Mouse (Mus musculus): ENCODE measurements around the gene Dynlrb2. TPM values are rescaled to one million over a fixed set of nuclear protein-coding genes. Genes with fewer than 3 reads are reported as not detected.

The Dynlrb2 gene
- polyA plus RNA-seq, 1 experiment from 2014 or later: not detected

DNA sequence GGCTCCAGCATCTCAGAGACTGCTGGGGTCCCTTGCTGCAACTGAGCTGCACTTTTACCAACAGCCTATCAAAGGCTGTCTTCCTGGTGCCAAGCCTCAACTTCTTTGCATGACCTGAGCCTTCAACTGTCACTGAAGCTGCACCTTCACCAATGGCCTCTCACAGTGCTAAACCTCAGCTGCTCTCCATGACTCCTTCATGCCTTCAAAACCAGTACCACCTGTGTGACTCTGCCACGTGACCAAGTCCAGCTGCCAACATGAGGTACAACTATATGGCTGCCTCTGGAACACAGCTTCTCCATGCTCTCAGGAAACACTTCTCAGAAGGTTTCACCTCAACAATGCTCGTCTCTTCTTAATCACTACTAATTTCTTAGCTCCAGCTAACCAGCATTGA lies 16.2 kb upstream of the Dynlrb2 start:
- 83% methylated on average over 2 of the region's 2 CpGs for WGBS
- no peaks in the 10 kb centered on the region for H3K36me3 ChIP-seq (ENCODE audit: control insufficient read depth, insufficient read depth, low read length)
- H3K9me3 ChIP-seq (ENCODE audit: control insufficient read depth, low read length): no peaks in the 10 kb centered on the region
- H3K4me3 ChIP-seq (ENCODE audit: low read length): no peak overlapping the region
- no peaks in the 10 kb centered on the region for H3K27me3 ChIP-seq (replicated peaks; ENCODE audit: control insufficient read depth, insufficient read depth, low read length)
- H3K27ac ChIP-seq (ENCODE audit: low read length): no peak overlapping the region
- no peak overlapping the region for H3K4me2 ChIP-seq (ENCODE audit: low read depth, low read length)
- no peak for ATAC-seq
- no peak overlapping the region for H3K9ac ChIP-seq (ENCODE audit: low read depth, low read length)
- no peaks in the 10 kb centered on the region for H3K4me1 ChIP-seq (ENCODE audit: control insufficient read depth, insufficient read depth, low read length)

DNA sequence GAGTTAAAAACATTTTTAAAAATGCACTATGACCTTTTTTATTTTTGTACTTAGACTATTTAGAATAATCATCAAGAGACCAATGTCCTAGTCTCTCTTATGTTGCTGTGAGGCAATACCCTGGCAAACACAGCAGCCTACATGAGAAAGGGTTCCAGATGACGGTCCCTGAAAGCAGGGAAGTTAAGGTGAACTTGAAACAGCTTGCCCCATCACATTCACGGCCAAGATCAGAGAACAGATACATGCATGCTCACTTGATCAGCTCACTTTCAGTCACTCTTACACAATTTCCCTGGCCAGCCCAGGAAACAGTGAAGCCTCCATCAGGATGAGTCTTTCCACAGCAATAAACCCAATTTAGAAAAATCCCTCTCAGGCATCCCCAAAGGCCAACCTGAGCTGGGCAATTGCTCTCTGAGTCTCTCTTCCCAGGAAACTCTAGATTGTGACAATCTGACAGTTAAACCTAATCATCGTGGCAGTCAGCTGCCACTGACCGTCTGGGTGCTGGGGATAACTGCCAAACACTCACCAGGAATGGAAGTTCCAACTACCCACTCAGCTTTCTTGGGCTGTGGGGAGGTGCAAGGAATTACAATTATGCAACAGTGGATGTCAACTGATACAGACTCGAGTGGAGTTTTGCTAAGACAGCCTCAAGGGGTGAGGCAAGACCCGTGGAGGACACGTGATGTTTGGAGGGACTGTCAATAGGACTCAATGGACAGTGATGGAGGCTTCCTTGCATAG lies 4.5 kb upstream of the Dynlrb2 start:
- Histone ChIP-seq H3K36me3 (ENCODE audit: control insufficient read depth, insufficient read depth, low read length) (no peaks in the 10 kb centered on the region), H3K9ac (ENCODE audit: low read depth, low read length) (no peak overlapping the region), H3K27ac (ENCODE audit: low read length) (no peak overlapping the region), H3K27me3 (replicated peaks; ENCODE audit: control insufficient read depth, insufficient read depth, low read length) (no peaks in the 10 kb centered on the region), H3K9me3 (ENCODE audit: control insufficient read depth, low read length) (no peaks in the 10 kb centered on the region), H3K4me1 (ENCODE audit: control insufficient read depth, insufficient read depth, low read length) (peaks cover 7% of the 10 kb centered on the region; the same call in 1 of the 2 replicates), H3K4me2 (ENCODE audit: low read depth, low read length) (no peak overlapping the region), H3K4me3 (ENCODE audit: low read length) (no peak overlapping the region)
- 86% methylated on average over 7 of the region's 7 CpGs for WGBS
- ATAC-seq: no peak

DNA sequence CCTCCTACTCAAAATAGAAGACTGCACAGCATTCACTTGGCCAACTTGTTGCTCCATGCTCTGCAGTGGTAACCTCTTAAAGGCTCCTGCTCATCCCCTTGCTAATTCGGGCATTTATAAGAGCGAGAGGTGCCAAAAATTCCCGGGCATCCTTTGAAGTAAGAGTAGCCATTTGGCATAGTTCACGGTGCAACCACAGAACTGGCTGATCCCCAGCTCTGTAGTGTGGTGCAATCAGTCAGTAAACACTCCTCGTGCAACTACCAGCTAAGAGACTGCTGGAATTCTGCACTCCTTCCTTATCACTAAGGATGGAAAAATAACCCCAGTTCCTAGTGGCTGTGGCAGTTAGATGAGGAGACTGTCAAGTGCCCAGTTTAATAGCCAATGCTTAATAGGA lies 3.9 kb downstream of the Dynlrb2 start:
- Histone ChIP-seq H3K36me3 (ENCODE audit: control insufficient read depth, insufficient read depth, low read length) (no peaks in the 10 kb centered on the region), H3K27me3 (replicated peaks; ENCODE audit: control insufficient read depth, insufficient read depth, low read length) (no peaks in the 10 kb centered on the region), H3K4me2 (ENCODE audit: low read depth, low read length) (no peak overlapping the region), H3K9me3 (ENCODE audit: control insufficient read depth, low read length) (no peaks in the 10 kb centered on the region), H3K27ac (ENCODE audit: low read length) (no peak overlapping the region), H3K4me3 (ENCODE audit: low read length) (no peak overlapping the region), H3K9ac (ENCODE audit: low read depth, low read length) (no peak overlapping the region), H3K4me1 (ENCODE audit: control insufficient read depth, insufficient read depth, low read length) (peaks cover 7% of the 10 kb centered on the region; the same call in 1 of the 2 replicates)
- WGBS: 68% methylated on average over 5 of the region's 5 CpGs
- ATAC-seq: no peak

DNA sequence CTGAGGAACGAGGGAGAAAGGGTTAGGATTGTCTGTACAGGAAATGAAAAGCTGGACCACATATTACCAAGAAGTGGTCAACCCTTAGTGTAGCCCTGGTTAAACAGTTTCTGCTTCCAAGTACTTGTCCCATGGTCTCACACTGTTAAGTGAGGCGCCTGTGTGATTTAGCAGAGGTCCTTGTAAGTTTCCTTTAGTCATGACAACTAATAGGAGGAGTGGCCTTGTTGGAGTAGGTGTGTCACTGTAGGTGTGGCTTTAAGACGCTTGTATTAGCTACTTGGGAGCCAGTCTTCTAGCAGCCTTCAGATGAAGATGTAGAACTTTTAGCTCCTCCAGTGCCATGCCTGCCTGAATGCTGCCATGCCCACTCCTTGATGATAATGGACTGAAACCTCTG lies 4.5 kb downstream of the Dynlrb2 start:
- Histone ChIP-seq H3K4me1 (ENCODE audit: control insufficient read depth, insufficient read depth, low read length) (peaks cover 4% of the 10 kb centered on the region; the same call in 1 of the 2 replicates), H3K36me3 (ENCODE audit: control insufficient read depth, insufficient read depth, low read length) (no peaks in the 10 kb centered on the region), H3K9ac (ENCODE audit: low read depth, low read length) (no peak overlapping the region), H3K9me3 (ENCODE audit: control insufficient read depth, low read length) (no peaks in the 10 kb centered on the region), H3K27ac (ENCODE audit: low read length) (no peak overlapping the region), H3K4me2 (ENCODE audit: low read depth, low read length) (no peak overlapping the region), H3K27me3 (replicated peaks; ENCODE audit: control insufficient read depth, insufficient read depth, low read length) (no peaks in the 10 kb centered on the region), H3K4me3 (ENCODE audit: low read length) (no peak overlapping the region)
- WGBS: 63% methylated on average over 3 of the region's 3 CpGs
- no peak for ATAC-seq

DNA sequence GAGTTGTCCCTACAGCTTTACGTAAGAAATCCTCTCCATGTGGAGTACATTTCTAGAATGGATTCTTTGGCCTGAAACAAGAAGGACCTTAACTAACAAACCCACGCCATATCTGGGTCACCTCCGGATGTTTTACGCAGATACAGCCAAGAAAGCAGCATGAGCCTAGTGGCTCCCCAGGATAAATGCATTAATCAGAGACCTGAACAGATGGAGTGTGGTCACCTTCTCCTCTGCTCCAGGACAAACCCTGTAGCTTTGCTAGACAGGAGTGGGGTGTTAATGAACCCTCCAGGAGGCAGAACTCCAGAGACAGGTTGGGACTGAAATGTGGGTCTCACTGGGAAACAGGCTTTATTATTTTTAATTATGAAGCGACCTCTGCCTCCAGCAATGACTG lies 14.9 kb downstream of the Dynlrb2 start:
- Histone ChIP-seq H3K4me3 (ENCODE audit: low read length) (no peak overlapping the region), H3K4me1 (ENCODE audit: control insufficient read depth, insufficient read depth, low read length) (no peaks in the 10 kb centered on the region), H3K27me3 (replicated peaks; ENCODE audit: control insufficient read depth, insufficient read depth, low read length) (no peaks in the 10 kb centered on the region), H3K27ac (ENCODE audit: low read length) (no peak overlapping the region), H3K9ac (ENCODE audit: low read depth, low read length) (no peak overlapping the region), H3K36me3 (ENCODE audit: control insufficient read depth, insufficient read depth, low read length) (no peaks in the 10 kb centered on the region), H3K4me2 (ENCODE audit: low read depth, low read length) (no peak overlapping the region), H3K9me3 (ENCODE audit: control insufficient read depth, low read length) (peaks cover 15% of the 10 kb centered on the region)
- WGBS: 88% methylated on average over 5 of the region's 5 CpGs
- ATAC-seq: no peak

DNA sequence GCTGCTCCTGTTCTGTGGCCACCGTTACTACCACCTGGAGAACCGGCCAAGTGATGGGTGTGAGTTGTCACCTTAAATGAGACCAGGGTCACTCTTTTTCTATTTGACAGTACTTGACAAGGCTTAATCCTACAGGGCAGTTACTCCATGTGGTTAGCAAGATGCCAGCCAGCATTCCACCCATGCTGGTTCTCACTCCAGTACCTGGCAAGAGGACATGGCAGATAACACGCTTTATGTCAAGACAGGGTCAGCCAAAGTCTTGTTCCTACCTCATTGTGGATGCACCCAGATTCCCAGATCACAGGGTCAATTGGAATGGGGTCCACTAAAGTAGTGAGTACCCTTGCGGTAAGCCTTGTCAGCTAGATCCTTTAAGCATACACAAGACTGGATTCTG lies 16.4 kb downstream of the Dynlrb2 start:
- Histone ChIP-seq H3K4me1 (ENCODE audit: control insufficient read depth, insufficient read depth, low read length) (no peaks in the 10 kb centered on the region), H3K4me2 (ENCODE audit: low read depth, low read length) (no peak overlapping the region), H3K27me3 (replicated peaks; ENCODE audit: control insufficient read depth, insufficient read depth, low read length) (no peaks in the 10 kb centered on the region), H3K4me3 (ENCODE audit: low read length) (no peak overlapping the region), H3K36me3 (ENCODE audit: control insufficient read depth, insufficient read depth, low read length) (no peaks in the 10 kb centered on the region), H3K9me3 (ENCODE audit: control insufficient read depth, low read length) (peaks cover 15% of the 10 kb centered on the region), H3K27ac (ENCODE audit: low read length) (no peak overlapping the region), H3K9ac (ENCODE audit: low read depth, low read length) (no peak overlapping the region)
- WGBS: 93% methylated on average over 4 of the region's 4 CpGs
- no peak for ATAC-seq

DNA sequence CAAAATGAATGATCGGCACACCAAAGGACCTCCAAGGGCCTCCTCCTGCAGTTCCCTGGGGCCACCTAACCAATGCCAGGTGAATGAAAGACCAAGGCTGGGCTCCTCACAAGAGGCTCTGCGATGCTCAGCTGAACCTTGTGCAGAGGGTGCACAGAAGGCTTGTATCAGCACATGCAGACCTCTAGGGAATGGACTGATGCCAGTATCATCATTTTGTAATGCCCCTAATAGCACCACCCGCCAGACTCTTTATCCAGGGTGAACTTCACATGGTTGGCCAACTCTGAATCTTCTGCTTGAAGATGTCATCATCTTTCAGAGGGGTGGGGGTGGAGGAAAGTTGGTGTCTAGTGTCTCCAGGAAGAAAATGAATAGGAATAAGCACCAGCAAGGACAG lies 16.9 kb downstream of the Dynlrb2 start:
- 81% methylated on average over 3 of the region's 3 CpGs for WGBS
- no peak for ATAC-seq

DNA sequence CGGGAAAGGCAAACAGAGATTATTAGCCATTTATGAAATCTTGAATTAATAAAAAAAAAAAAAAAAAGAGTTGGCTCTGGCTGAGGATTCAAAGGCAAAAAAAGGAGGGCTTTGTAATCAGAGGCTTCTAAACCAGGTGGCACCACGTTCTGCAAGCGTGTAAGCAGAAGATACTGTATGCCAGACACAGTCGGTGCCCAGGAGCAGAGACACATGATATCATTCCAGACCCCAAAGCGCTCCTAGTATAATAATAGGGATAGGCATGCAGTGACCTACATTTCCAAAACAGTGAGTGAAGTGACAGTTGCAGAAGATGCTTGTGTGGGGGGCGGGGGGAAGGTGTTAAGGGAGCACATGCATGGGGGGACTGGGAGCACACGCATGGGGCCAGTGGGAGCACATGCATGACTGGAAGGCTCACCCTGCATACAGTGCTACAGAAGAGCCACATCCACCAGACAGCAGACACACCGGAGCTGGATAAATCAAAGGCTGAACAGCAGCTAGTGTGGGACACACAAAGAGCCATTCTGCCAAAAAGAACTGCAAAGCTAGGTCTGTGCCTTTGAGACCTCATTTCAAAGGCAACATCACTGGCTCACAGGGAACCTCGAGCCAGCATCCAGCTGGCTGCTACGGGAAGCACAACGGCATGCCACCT lies 17.5 kb downstream of the Dynlrb2 start:
- ATAC-seq: no peak
- Histone ChIP-seq H3K4me2 (ENCODE audit: low read depth, low read length) (no peak overlapping the region), H3K27ac (ENCODE audit: low read length) (no peak overlapping the region), H3K4me1 (ENCODE audit: control insufficient read depth, insufficient read depth, low read length) (no peaks in the 10 kb centered on the region), H3K9me3 (ENCODE audit: control insufficient read depth, low read length) (peaks cover 4% of the 10 kb centered on the region), H3K9ac (ENCODE audit: low read depth, low read length) (no peak overlapping the region), H3K27me3 (replicated peaks; ENCODE audit: control insufficient read depth, insufficient read depth, low read length) (no peaks in the 10 kb centered on the region), H3K4me3 (ENCODE audit: low read length) (no peak overlapping the region), H3K36me3 (ENCODE audit: control insufficient read depth, insufficient read depth, low read length) (no peaks in the 10 kb centered on the region)
- 83% methylated on average over 11 of the region's 11 CpGs for WGBS

More for the DNA sequence above, 16.9 kb downstream of the Dynlrb2 start:
- Histone ChIP-seq H3K27ac (ENCODE audit: low read length) (no peak overlapping the region), H3K27me3 (replicated peaks; ENCODE audit: control insufficient read depth, insufficient read depth, low read length) (no peaks in the 10 kb centered on the region), H3K9me3 (ENCODE audit: control insufficient read depth, low read length) (peaks cover 10% of the 10 kb centered on the region), H3K4me2 (ENCODE audit: low read depth, low read length) (no peak overlapping the region), H3K9ac (ENCODE audit: low read depth, low read length) (no peak overlapping the region), H3K36me3 (ENCODE audit: control insufficient read depth, insufficient read depth, low read length) (no peaks in the 10 kb centered on the region), H3K4me3 (ENCODE audit: low read length) (no peak overlapping the region), H3K4me1 (ENCODE audit: control insufficient read depth, insufficient read depth, low read length) (no peaks in the 10 kb centered on the region)

DNA sequence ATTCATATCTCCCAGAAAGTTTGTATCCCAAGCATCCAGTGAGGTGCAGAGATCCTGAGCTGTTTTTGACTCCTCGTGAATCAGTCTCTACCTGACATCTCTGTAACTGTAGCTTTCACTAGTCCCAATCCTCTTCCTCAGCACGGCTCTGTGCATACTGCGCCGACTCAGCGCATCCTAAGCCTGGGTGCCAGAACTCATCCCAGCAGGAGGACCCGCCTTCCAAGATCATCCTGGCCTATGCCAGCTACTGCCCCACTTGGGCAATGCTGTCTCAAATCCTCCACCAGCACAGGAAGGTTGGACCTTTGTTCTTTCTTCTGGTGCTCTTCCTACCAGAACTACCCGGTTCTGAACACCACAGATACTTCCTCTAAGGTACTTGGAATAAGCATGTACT lies 20.1 kb downstream of the Dynlrb2 start:
- 91% methylated on average over 7 of the region's 7 CpGs for WGBS
- no peak for ATAC-seq
- no peaks in the 10 kb centered on the region for H3K9me3 ChIP-seq (ENCODE audit: control insufficient read depth, low read length)
- no peaks in the 10 kb centered on the region for H3K36me3 ChIP-seq (ENCODE audit: control insufficient read depth, insufficient read depth, low read length)
- no peak overlapping the region for H3K4me2 ChIP-seq (ENCODE audit: low read depth, low read length)
- H3K4me1 ChIP-seq (ENCODE audit: control insufficient read depth, insufficient read depth, low read length): no peaks in the 10 kb centered on the region
- no peak overlapping the region for H3K27ac ChIP-seq (ENCODE audit: low read length)
- H3K27me3 ChIP-seq (replicated peaks; ENCODE audit: control insufficient read depth, insufficient read depth, low read length): no peaks in the 10 kb centered on the region
- H3K9ac ChIP-seq (ENCODE audit: low read depth, low read length): no peak overlapping the region
- H3K4me3 ChIP-seq (ENCODE audit: low read length): no peak overlapping the region
